Mouse (Mus musculus) liver, embryonic 14.5 days (tissue): ENCODE results near the gene Grifin. TPM values are rescaled to one million over a fixed set of nuclear protein-coding genes. Genes with fewer than 3 reads are reported as not detected.

Experiments used
- ATAC-seq: fragments of 200-750 bp; cut with Nextera tagmentation; 2 replicates; pipeline ENCODE4 v1.8.0; 2017; ENCODE audit warnings: moderate number of reproducible peaks, mild to moderate bottlenecking, moderate library complexity; ENCODE audit not compliant: insufficient read depth
- DNase-seq, 3 experiments: peaks; one replicate each; pipeline ENCODE4 v3.0.0-alpha.2; 2012 to 2013; ENCODE audit warnings: low read depth in 3 of 3, low spot score in 3 of 3
- H3K27ac ChIP-seq: fragments of 300-500 bp; sonication (generic); 2 replicates; pipeline ENCODE4 v1.5.1; 2014; ENCODE audit warnings: moderate library complexity, mild to moderate bottlenecking, control low read depth, inconsistent platforms
- H3K27me3 ChIP-seq: fragments of 300-500 bp; sonication (generic); 2 replicates; pipeline ENCODE4 v1.6.1; 2014; ENCODE audit warnings: mild to moderate bottlenecking, low read length, moderate library complexity; ENCODE audit not compliant: control insufficient read depth, insufficient read depth
- H3K36me3 ChIP-seq: fragments of 300-500 bp; sonication (generic); replicated peaks from 2 replicates; pipeline ENCODE4 v1.6.1; 2014; ENCODE audit warnings: low read depth; ENCODE audit not compliant: control insufficient read depth, insufficient read depth
- H3K4me1 ChIP-seq, 2 experiments: fragments of 200-500 bp in 1 of 2; fragments of 300-500 bp in 1 of 2; sonication (generic) in 1 of 2; replicated peaks; 2 replicates each; pipeline ENCODE4 v1.6.1; 2012 to 2014; ENCODE audit warnings: antibody characterized with exemption in 1 of 2, inconsistent platforms in 1 of 2, low read length in 1 of 2; ENCODE audit not compliant: control insufficient read depth in 2 of 2, insufficient read depth in 2 of 2
- H3K4me2 ChIP-seq: fragments of 300-500 bp; sonication (generic); 2 replicates; pipeline ENCODE4 v1.6.1; 2014; ENCODE audit warnings: low read depth, mild to moderate bottlenecking, control low read depth, moderate library complexity
- H3K4me3 ChIP-seq, 2 experiments: fragments of 200-500 bp in 1 of 2; fragments of 300-500 bp in 1 of 2; sonication (generic) in 1 of 2; 2 replicates each; pipeline ENCODE4 v1.5.1; 2012 to 2014; ENCODE audit warnings: low read depth in 2 of 2, low read length in 2 of 2, mild to moderate bottlenecking in 2 of 2, control low read depth in 1 of 2, inconsistent platforms in 1 of 2, moderate library complexity in 1 of 2; ENCODE audit not compliant: insufficient read depth in 1 of 2
- H3K9ac ChIP-seq: fragments of 300-500 bp; sonication (generic); replicated peaks from 2 replicates; pipeline ENCODE4 v1.6.1; 2014; ENCODE audit warnings: mild to moderate bottlenecking, control low read depth, moderate library complexity
- H3K9me3 ChIP-seq: fragments of 300-500 bp; sonication (generic); 2 replicates; pipeline ENCODE4 v1.6.1; 2016; ENCODE audit warnings: low read length, mixed read lengths; ENCODE audit not compliant: control insufficient read depth
- CTCF ChIP-seq: IDR thresholded peaks from 2 replicates; pipeline ENCODE4 v1.5.1; 2016; ENCODE audit warnings: antibody characterized with exemption, low read depth, control low read depth
- EP300 ChIP-seq: IDR thresholded peaks from 2 replicates; pipeline ENCODE4 v1.6.1; 2016; ENCODE audit warnings: antibody characterized with exemption, low read depth
- WGBS: fragments of 180-500 bp; shearing (Covaris S2); extraction: QIAGEN DNeasy Blood & Tissue Kit; methylation state at CpG from one replicate; pipeline ENCODE4 v1.1.7; 2014; ENCODE audit not compliant: insufficient replicate concordance; 5-methylcytosine and 5-hydroxymethylcytosine counted together
- polyA plus RNA-seq, 2 experiments: library from polyadenylated mRNA; depleted of rRNA in 1 of 2; stranded (reverse) in 1 of 2; unstranded in 1 of 2; fragments of >200 nt; fragmentation: Nextera tagmentation in 1 of 2; extraction: Ambion mirVana in 1 of 2; gene quantifications; 2 replicates each; pipeline versions ENCODE4 v1.2.1 to v1.2.3; 2012 to 2014

The Grifin gene
- polyA plus RNA-seq, 2 experiments: 2.3 to 2.5 TPM

GRCm38 (mm10) chr5:140517921-140518230, 47.0 kb downstream of the Grifin start:
- Histone ChIP-seq H3K4me2 (no peak overlapping the region), H3K4me3 (no peak overlapping the region), H3K27ac (no peak overlapping the region), H3K9me3 (no peaks in the 10 kb centered on the region), H3K4me1 (peaks cover 0 to 27% of the 10 kb centered on the region in 2 experiments; a peak in 3 of 4 replicates), H3K27me3 (no peaks in the 10 kb centered on the region), H3K36me3 (no peaks in the 10 kb centered on the region), H3K9ac (no peak overlapping the region)
- WGBS: 66% methylated on average over 4 of the region's 4 CpGs
- DNase-seq (no peak), ATAC-seq (no peak)
- TF ChIP-seq EP300 (no peak), CTCF (no peak)

GRCm38 (mm10) chr5:140517159-140517920, 47.5 kb downstream of the Grifin start:
- H3K36me3 ChIP-seq: no peaks in the 10 kb centered on the region
- no peaks in the 10 kb centered on the region for H3K27me3 ChIP-seq
- H3K9ac ChIP-seq: no peak overlapping the region
- TF ChIP-seq CTCF: no peak
- TF ChIP-seq EP300: no peak
- no peak overlapping the region for H3K27ac ChIP-seq
- no peak for ATAC-seq
- WGBS: 79% methylated on average over 21 of the region's 21 CpGs
- no peaks in the 10 kb centered on the region for H3K9me3 ChIP-seq
- no peak overlapping the region for H3K4me2 ChIP-seq
- no peak for DNase-seq
- H3K4me3 ChIP-seq: no peak overlapping the region
- H3K4me1 ChIP-seq: peaks cover 0 to 27% of the 10 kb centered on the region in 2 experiments; a peak in 3 of 4 replicates

- H3K4me1 ChIP-seq: peaks cover 0 to 27% of the 10 kb centered on the region in 2 experiments; a peak in 3 of 4 replicates
- H3K27ac ChIP-seq: no peak overlapping the region
- H3K36me3 ChIP-seq: no peaks in the 10 kb centered on the region
- DNase-seq (no peak), ATAC-seq (no peak)
- H3K27me3 ChIP-seq: no peaks in the 10 kb centered on the region
- H3K4me3 ChIP-seq: no peak overlapping the region
- H3K9ac ChIP-seq: no peak overlapping the region
- TF ChIP-seq CTCF (no peak), EP300 (no peak)
- 26% methylated on average over 7 of the region's 7 CpGs for WGBS
- H3K4me2 ChIP-seq: no peak overlapping the region
- no peaks in the 10 kb centered on the region for H3K9me3 ChIP-seq
These were observed 49.9 kb downstream of the Grifin start for GRCm38 (mm10) chr5:140514799-140515486.

GRCm38 (mm10) chr5:140513921-140514320, 51.0 kb downstream of the Grifin start:
- Histone ChIP-seq H3K27me3 (no peaks in the 10 kb centered on the region), H3K4me1 (peaks cover 0 to 33% of the 10 kb centered on the region in 2 experiments), H3K9ac (no peak overlapping the region), H3K4me3 (no peak overlapping the region), H3K27ac (no peak overlapping the region), H3K4me2 (no peak overlapping the region), H3K9me3 (no peaks in the 10 kb centered on the region), H3K36me3 (no peaks in the 10 kb centered on the region)
- ATAC-seq (no peak), DNase-seq (no peak)
- no peak for TF ChIP-seq EP300
- TF ChIP-seq CTCF: no peak
- 65% methylated on average over 8 of the region's 8 CpGs for WGBS

Other genes with a start within 250 kb of the Grifin start
- 15.5 TPM in 2 replicates for gene Mad1l1, start 243.5 kb downstream of the Grifin start, polyA plus RNA-seq (2012; rRNA removed)
- gene Mad1l1, start 243.5 kb downstream of the Grifin start, polyA plus RNA-seq (2014; fragmentation: Nextera tagmentation; extraction: Ambion mirVana): 16.9 TPM in 2 replicates
- gene Nudt1, start 243.4 kb downstream of the Grifin start, polyA plus RNA-seq (2012; rRNA removed): 12.8 and 18.4 TPM in 2 replicates
- gene Nudt1, start 243.4 kb downstream of the Grifin start, polyA plus RNA-seq (2014; fragmentation: Nextera tagmentation; extraction: Ambion mirVana): 23.2 and 26.3 TPM in 2 replicates
- gene Mrm2, start 233.2 kb downstream of the Grifin start, polyA plus RNA-seq (2012; rRNA removed): 5.0 and 6.6 TPM in 2 replicates
- 9.5 and 10.7 TPM in 2 replicates for gene Mrm2, start 233.2 kb downstream of the Grifin start, polyA plus RNA-seq (2014; fragmentation: Nextera tagmentation; extraction: Ambion mirVana)
- 6.6 TPM in 2 replicates for gene Snx8, start 175.8 kb downstream of the Grifin start, polyA plus RNA-seq (2012; rRNA removed)
- gene Snx8, start 175.8 kb downstream of the Grifin start, polyA plus RNA-seq (2014; fragmentation: Nextera tagmentation; extraction: Ambion mirVana): 4.1 and 4.9 TPM in 2 replicates
- 50.9 and 86.8 TPM in 2 replicates for gene Eif3b, start 145.7 kb downstream of the Grifin start, polyA plus RNA-seq (2012; rRNA removed)
- gene Eif3b, start 145.7 kb downstream of the Grifin start, polyA plus RNA-seq (2014; fragmentation: Nextera tagmentation; extraction: Ambion mirVana): 85.2 and 99.6 TPM in 2 replicates
- gene Gm4869, start 119.4 kb downstream of the Grifin start, polyA plus RNA-seq (2012; rRNA removed): 0.01 TPM in 1 of 2 replicates, not detected in the other
- gene Gm4869, start 119.4 kb downstream of the Grifin start, polyA plus RNA-seq (2014; fragmentation: Nextera tagmentation; extraction: Ambion mirVana): not detected in 2 replicates
- gene Chst12, start 59.5 kb downstream of the Grifin start, polyA plus RNA-seq (2012; rRNA removed): 4.3 and 4.8 TPM in 2 replicates
- 5.4 and 6.5 TPM in 2 replicates for gene Chst12, start 59.5 kb downstream of the Grifin start, polyA plus RNA-seq (2014; fragmentation: Nextera tagmentation; extraction: Ambion mirVana)
- 12.1 and 15.8 TPM in 2 replicates for gene Lfng, start 42.2 kb upstream of the Grifin start, polyA plus RNA-seq (2012; rRNA removed)
- 9.9 and 11.4 TPM in 2 replicates for gene Lfng, start 42.2 kb upstream of the Grifin start, polyA plus RNA-seq (2014; fragmentation: Nextera tagmentation; extraction: Ambion mirVana)
- gene Ttyh3, start 84.0 kb upstream of the Grifin start, polyA plus RNA-seq (2012; rRNA removed): 8.3 and 10.1 TPM in 2 replicates
- gene Ttyh3, start 84.0 kb upstream of the Grifin start, polyA plus RNA-seq (2014; fragmentation: Nextera tagmentation; extraction: Ambion mirVana): 5.4 and 7.2 TPM in 2 replicates
- 3.8 and 4.6 TPM in 2 replicates for gene Iqce, start 137.3 kb upstream of the Grifin start, polyA plus RNA-seq (2012; rRNA removed)
- 3.2 and 3.4 TPM in 2 replicates for gene Iqce, start 137.3 kb upstream of the Grifin start, polyA plus RNA-seq (2014; fragmentation: Nextera tagmentation; extraction: Ambion mirVana)
- 5.1 and 5.8 TPM in 2 replicates for gene Brat1, start 139.9 kb upstream of the Grifin start, polyA plus RNA-seq (2012; rRNA removed)
- 4.5 and 5.2 TPM in 2 replicates for gene Brat1, start 139.9 kb upstream of the Grifin start, polyA plus RNA-seq (2014; fragmentation: Nextera tagmentation; extraction: Ambion mirVana)
- gene Amz1, start 159.1 kb upstream of the Grifin start, polyA plus RNA-seq (2012; rRNA removed): 0.60 and 0.65 TPM in 2 replicates
- 0.72 and 1.4 TPM in 2 replicates for gene Amz1, start 159.1 kb upstream of the Grifin start, polyA plus RNA-seq (2014; fragmentation: Nextera tagmentation; extraction: Ambion mirVana)